Mouse (Mus musculus): ENCODE measurements around the gene Mtx1. TPM values are rescaled to one million over a fixed set of nuclear protein-coding genes. Genes with fewer than 3 reads are reported as not detected.
A peak's percentile ranks its signal among the peaks of the same experiment; 100 is the strongest.

Mtx1 gene
- polyA plus RNA-seq, 2 experiments = 83.2 to 101 TPM

DNA sequence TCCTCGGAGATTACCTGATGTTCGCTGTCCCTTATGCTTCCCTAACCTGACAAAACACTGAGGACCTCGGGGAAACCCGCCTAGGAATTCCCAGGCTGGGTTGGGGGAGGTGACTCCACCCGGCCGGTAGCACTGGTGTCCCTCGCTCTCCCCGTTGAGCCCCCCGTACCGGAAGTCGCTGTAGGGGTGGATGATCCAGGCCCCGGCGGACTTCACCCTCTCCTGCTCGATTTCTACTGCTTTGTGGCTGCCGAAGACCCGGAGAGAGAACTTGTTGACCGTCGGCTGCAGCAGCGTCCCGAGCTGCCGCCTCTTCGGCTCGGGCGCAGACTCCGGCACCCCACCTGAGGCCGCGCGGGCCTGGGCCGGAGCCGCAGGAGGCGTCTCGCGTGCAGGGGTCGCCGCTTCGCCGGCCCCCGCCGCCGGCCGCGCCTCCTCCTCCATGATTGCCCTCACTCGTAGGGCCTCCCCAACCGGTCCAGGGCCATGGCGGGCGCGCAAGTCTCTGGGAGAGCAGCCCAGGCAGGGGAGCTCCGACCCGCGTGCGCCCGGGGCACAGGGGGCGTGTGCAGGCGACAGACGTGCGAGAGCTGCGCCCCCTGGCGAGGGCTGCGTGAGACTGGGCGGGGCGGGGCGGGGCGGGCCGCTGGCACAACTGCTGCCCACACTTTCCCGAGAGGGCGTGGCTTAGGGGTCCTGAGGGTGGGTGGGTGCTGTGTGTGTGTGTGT lies 67.1 kb downstream of the Mtx1 start, which contains the start of gene Hcn3:
Hcn3 (minus strand) TSS at position 581 of the 729 bp plus-strand sequence.
- peaks cover 10 to 16% of the 10 kb centered on the region in 2 experiments; a peak in 3 of 4 replicates for H3K4me1 ChIP-seq (replicated peaks; ENCODE audit: control insufficient read depth in 2 of 2, insufficient read depth in 2 of 2, low read length in 1 of 2)
- H3K9me3 ChIP-seq (ENCODE audit: control insufficient read depth, low read length) = no peaks in the 10 kb centered on the region
- peak within 1 kb of the TSS; percentile 4; the same call in 1 of the 2 replicates for H3K9ac ChIP-seq (replicated peaks)
- TF ChIP-seq CTCF (IDR thresholded peaks at IDR 0.05; ENCODE audit: low read depth) (peak; percentile 68), EP300 (IDR thresholded peaks at IDR 0.05; ENCODE audit: low read depth) (no peak)
- H3K36me3 ChIP-seq (replicated peaks; ENCODE audit: control insufficient read depth, insufficient read depth, low read depth) = no peaks in the 10 kb centered on the region
- H3K4me2 ChIP-seq (ENCODE audit: low read depth) = peak within 1 kb of the TSS; percentile 88
- no peak within 1 kb of the TSS for H3K27ac ChIP-seq
- peak within 1 kb of the TSS; percentile 51 to 60 for H3K4me3 ChIP-seq (ENCODE audit: insufficient read depth in 1 of 2, low read depth in 2 of 2, low read length in 2 of 2)
- under 1% methylated on average over 62 of the region's 66 CpGs for WGBS (ENCODE audit: insufficient replicate concordance)
- ATAC-seq (ENCODE audit: insufficient read depth) = peak; percentile 21; the same call in 1 of the 2 replicates
- peaks cover 9% of the 10 kb centered on the region for H3K27me3 ChIP-seq (ENCODE audit: control insufficient read depth, insufficient read depth, low read length)
- peak; percentile 59 to 61 (median 60) for DNase-seq (ENCODE audit: low read depth in 3 of 3, low spot score in 3 of 3)

GRCm38 (mm10) chr3:89159211-89159610 lies 67.7 kb downstream of the Mtx1 start:
- no peaks in the 10 kb centered on the region for H3K36me3 ChIP-seq (replicated peaks; ENCODE audit: control insufficient read depth, insufficient read depth, low read depth)
- peak overlapping the region; percentile 88 for H3K4me2 ChIP-seq (ENCODE audit: low read depth)
- H3K9ac ChIP-seq (replicated peaks) = no peak overlapping the region
- H3K27me3 ChIP-seq (ENCODE audit: control insufficient read depth, insufficient read depth, low read length) = peaks cover 9% of the 10 kb centered on the region
- 0% methylated on average over 13 of the region's 13 CpGs for WGBS (ENCODE audit: insufficient replicate concordance)
- peak overlapping the region; percentile 51 to 60; a peak in 3 of 4 replicates for H3K4me3 ChIP-seq (ENCODE audit: insufficient read depth in 1 of 2, low read depth in 2 of 2, low read length in 2 of 2)
- H3K4me1 ChIP-seq (replicated peaks; ENCODE audit: control insufficient read depth in 2 of 2, insufficient read depth in 2 of 2, low read length in 1 of 2) = peaks cover 9 to 15% of the 10 kb centered on the region in 2 experiments; a peak in 3 of 4 replicates
- TF ChIP-seq EP300 (IDR thresholded peaks at IDR 0.05; ENCODE audit: low read depth) (no peak), CTCF (IDR thresholded peaks at IDR 0.05; ENCODE audit: low read depth) (no peak)
- no peak for ATAC-seq (ENCODE audit: insufficient read depth)
- no peaks in the 10 kb centered on the region for H3K9me3 ChIP-seq (ENCODE audit: control insufficient read depth, low read length)
- DNase-seq (ENCODE audit: low read depth in 3 of 3, low spot score in 3 of 3) = no peak
- no peak overlapping the region for H3K27ac ChIP-seq

MicroRNA genes within 50 kb of the gene (microRNA counts, 519-probe panel; counts per million panel counts)
- microRNA mmu-miR-92b = 69.9 counts per million

Small RNAs within 50 kb of the gene (microRNA-seq; reads per million reads assigned to microRNA genes)
- gene Mir92b = 14.4 reads per million, percentile 25 among the genes with 10 or more reads in this experiment

Other genes with a start within 250 kb of the Mtx1 start
- gene Rusc1, start 133.8 kb downstream of the Mtx1 start, polyA plus RNA-seq (2012; rRNA removed) = 4.1 and 5.2 TPM in 2 replicates
- 2.6 and 3.2 TPM in 2 replicates for gene Rusc1, start 133.8 kb downstream of the Mtx1 start, polyA plus RNA-seq (2014; fragmentation: Nextera tagmentation; extraction: Ambion mirVana)
- 0.02 TPM in 1 of 2 replicates, not detected in the other for gene Gm43738, start 126.0 kb downstream of the Mtx1 start, polyA plus RNA-seq (2012; rRNA removed)
- gene Gm43738, start 126.0 kb downstream of the Mtx1 start, polyA plus RNA-seq (2014; fragmentation: Nextera tagmentation; extraction: Ambion mirVana) = 0.04 TPM in 1 of 2 replicates, not detected in the other
- gene Fdps, start 125.1 kb downstream of the Mtx1 start, polyA plus RNA-seq (2012; rRNA removed) = 126 and 131 TPM in 2 replicates
- gene Fdps, start 125.1 kb downstream of the Mtx1 start, polyA plus RNA-seq (2014; fragmentation: Nextera tagmentation; extraction: Ambion mirVana) = 238 and 251 TPM in 2 replicates
- gene Pklr, start 90.9 kb downstream of the Mtx1 start, polyA plus RNA-seq (2012; rRNA removed) = 132 and 143 TPM in 2 replicates
- 79.8 and 97.5 TPM in 2 replicates for gene Pklr, start 90.9 kb downstream of the Mtx1 start, polyA plus RNA-seq (2014; fragmentation: Nextera tagmentation; extraction: Ambion mirVana)
- 0.23 and 0.31 TPM in 2 replicates for gene Hcn3, start 66.9 kb downstream of the Mtx1 start, polyA plus RNA-seq (2012; rRNA removed)
- gene Hcn3, start 66.9 kb downstream of the Mtx1 start, polyA plus RNA-seq (2014; fragmentation: Nextera tagmentation; extraction: Ambion mirVana) = 0.55 and 0.56 TPM in 2 replicates
- 26.1 and 28.8 TPM in 2 replicates for gene Clk2, start 62.3 kb downstream of the Mtx1 start, polyA plus RNA-seq (2012; rRNA removed)
- 6.7 and 7.2 TPM in 2 replicates for gene Clk2, start 62.3 kb downstream of the Mtx1 start, polyA plus RNA-seq (2014; fragmentation: Nextera tagmentation; extraction: Ambion mirVana)
- gene Scamp3, start 49.6 kb downstream of the Mtx1 start, polyA plus RNA-seq (2012; rRNA removed) = 35.3 and 46.3 TPM in 2 replicates
- 41.0 and 44.2 TPM in 2 replicates for gene Scamp3, start 49.6 kb downstream of the Mtx1 start, polyA plus RNA-seq (2014; fragmentation: Nextera tagmentation; extraction: Ambion mirVana)
- 3.6 and 3.9 TPM in 2 replicates for gene Fam189b, start 43.9 kb downstream of the Mtx1 start, polyA plus RNA-seq (2012; rRNA removed)
- 1.7 and 2.6 TPM in 2 replicates for gene Fam189b, start 43.9 kb downstream of the Mtx1 start, polyA plus RNA-seq (2014; fragmentation: Nextera tagmentation; extraction: Ambion mirVana)
- 16.5 and 19.9 TPM in 2 replicates for gene Gba, start 24.2 kb downstream of the Mtx1 start, polyA plus RNA-seq (2012; rRNA removed)
- 20.7 and 21.2 TPM in 2 replicates for gene Gba, start 24.2 kb downstream of the Mtx1 start, polyA plus RNA-seq (2014; fragmentation: Nextera tagmentation; extraction: Ambion mirVana)
- 0.96 and 1.7 TPM in 2 replicates for gene Thbs3, start 11.9 kb downstream of the Mtx1 start, polyA plus RNA-seq (2012; rRNA removed)
- gene Thbs3, start 11.9 kb downstream of the Mtx1 start, polyA plus RNA-seq (2014; fragmentation: Nextera tagmentation; extraction: Ambion mirVana) = 0.44 and 0.79 TPM in 2 replicates
- gene Muc1, start 2.0 kb upstream of the Mtx1 start, polyA plus RNA-seq (2012; rRNA removed) = 0.02 and 0.18 TPM in 2 replicates
- 0.08 and 0.11 TPM in 2 replicates for gene Muc1, start 2.0 kb upstream of the Mtx1 start, polyA plus RNA-seq (2014; fragmentation: Nextera tagmentation; extraction: Ambion mirVana)
- gene Krtcap2, start 18.9 kb upstream of the Mtx1 start, polyA plus RNA-seq (2012; rRNA removed) = 26.3 and 26.4 TPM in 2 replicates
- 117 and 138 TPM in 2 replicates for gene Krtcap2, start 18.9 kb upstream of the Mtx1 start, polyA plus RNA-seq (2014; fragmentation: Nextera tagmentation; extraction: Ambion mirVana)
- 0.29 and 0.41 TPM in 2 replicates for gene Trim46, start 19.2 kb upstream of the Mtx1 start, polyA plus RNA-seq (2012; rRNA removed)
- 0.05 TPM in 1 of 2 replicates, not detected in the other for gene Trim46, start 19.2 kb upstream of the Mtx1 start, polyA plus RNA-seq (2014; fragmentation: Nextera tagmentation; extraction: Ambion mirVana)
- gene Dpm3, start 32.3 kb upstream of the Mtx1 start, polyA plus RNA-seq (2012; rRNA removed) = 89.7 and 115 TPM in 2 replicates
- gene Dpm3, start 32.3 kb upstream of the Mtx1 start, polyA plus RNA-seq (2014; fragmentation: Nextera tagmentation; extraction: Ambion mirVana) = 64.3 and 65.8 TPM in 2 replicates
- 16.5 and 21.8 TPM in 2 replicates for gene Slc50a1, start 43.5 kb upstream of the Mtx1 start, polyA plus RNA-seq (2012; rRNA removed)
- 17.3 and 18.7 TPM in 2 replicates for gene Slc50a1, start 43.5 kb upstream of the Mtx1 start, polyA plus RNA-seq (2014; fragmentation: Nextera tagmentation; extraction: Ambion mirVana)
- 3.6 and 3.7 TPM in 2 replicates for gene Efna1, start 54.1 kb upstream of the Mtx1 start, polyA plus RNA-seq (2012; rRNA removed)
- 2.9 TPM in 2 replicates for gene Efna1, start 54.1 kb upstream of the Mtx1 start, polyA plus RNA-seq (2014; fragmentation: Nextera tagmentation; extraction: Ambion mirVana)
- gene Efna3, start 95.9 kb upstream of the Mtx1 start, polyA plus RNA-seq (2012; rRNA removed) = 0.06 and 0.13 TPM in 2 replicates
- gene Efna3, start 95.9 kb upstream of the Mtx1 start, polyA plus RNA-seq (2014; fragmentation: Nextera tagmentation; extraction: Ambion mirVana) = 0.05 and 0.08 TPM in 2 replicates
- 0.81 and 0.92 TPM in 2 replicates for gene Efna4, start 110.9 kb upstream of the Mtx1 start, polyA plus RNA-seq (2012; rRNA removed)
- gene Efna4, start 110.9 kb upstream of the Mtx1 start, polyA plus RNA-seq (2014; fragmentation: Nextera tagmentation; extraction: Ambion mirVana) = 0.62 and 0.78 TPM in 2 replicates
- gene Adam15, start 122.9 kb upstream of the Mtx1 start, polyA plus RNA-seq (2012; rRNA removed) = 6.2 TPM in 2 replicates
- gene Adam15, start 122.9 kb upstream of the Mtx1 start, polyA plus RNA-seq (2014; fragmentation: Nextera tagmentation; extraction: Ambion mirVana) = 4.0 and 4.9 TPM in 2 replicates
- 0.02 and 0.03 TPM in 2 replicates for gene Dcst2, start 134.9 kb upstream of the Mtx1 start, polyA plus RNA-seq (2012; rRNA removed)
- 0.04 TPM in 1 of 2 replicates, not detected in the other for gene Dcst2, start 134.9 kb upstream of the Mtx1 start, polyA plus RNA-seq (2014; fragmentation: Nextera tagmentation; extraction: Ambion mirVana)
- 0.03 TPM in 1 of 2 replicates, not detected in the other for gene Dcst1, start 138.2 kb upstream of the Mtx1 start, polyA plus RNA-seq (2012; rRNA removed)
- gene Dcst1, start 138.2 kb upstream of the Mtx1 start, polyA plus RNA-seq (2014; fragmentation: Nextera tagmentation; extraction: Ambion mirVana) = not detected in 2 replicates
- gene Zbtb7b, start 167.7 kb upstream of the Mtx1 start, polyA plus RNA-seq (2012; rRNA removed) = 5.4 and 6.9 TPM in 2 replicates
- 0.95 and 1.2 TPM in 2 replicates for gene Zbtb7b, start 167.7 kb upstream of the Mtx1 start, polyA plus RNA-seq (2014; fragmentation: Nextera tagmentation; extraction: Ambion mirVana)
- 0.75 and 0.76 TPM in 2 replicates for gene Lenep, start 175.7 kb upstream of the Mtx1 start, polyA plus RNA-seq (2012; rRNA removed)
- gene Lenep, start 175.7 kb upstream of the Mtx1 start, polyA plus RNA-seq (2014; fragmentation: Nextera tagmentation; extraction: Ambion mirVana) = not detected in 2 replicates
- 8.7 and 9.2 TPM in 2 replicates for gene Flad1, start 184.8 kb upstream of the Mtx1 start, polyA plus RNA-seq (2012; rRNA removed)
- gene Flad1, start 184.8 kb upstream of the Mtx1 start, polyA plus RNA-seq (2014; fragmentation: Nextera tagmentation; extraction: Ambion mirVana) = 13.0 and 13.2 TPM in 2 replicates
- gene Cks1b, start 191.3 kb upstream of the Mtx1 start, polyA plus RNA-seq (2012; rRNA removed) = 133 and 172 TPM in 2 replicates
- gene Cks1b, start 191.3 kb upstream of the Mtx1 start, polyA plus RNA-seq (2014; fragmentation: Nextera tagmentation; extraction: Ambion mirVana) = 288 and 295 TPM in 2 replicates
- 36.9 and 38.8 TPM in 2 replicates for gene Shc1, start 191.4 kb upstream of the Mtx1 start, polyA plus RNA-seq (2012; rRNA removed)
- 27.5 and 30.6 TPM in 2 replicates for gene Shc1, start 191.4 kb upstream of the Mtx1 start, polyA plus RNA-seq (2014; fragmentation: Nextera tagmentation; extraction: Ambion mirVana)
- gene Pygo2, start 203.1 kb upstream of the Mtx1 start, polyA plus RNA-seq (2012; rRNA removed) = 12.9 and 15.2 TPM in 2 replicates
- 8.4 and 10.7 TPM in 2 replicates for gene Pygo2, start 203.1 kb upstream of the Mtx1 start, polyA plus RNA-seq (2014; fragmentation: Nextera tagmentation; extraction: Ambion mirVana)
- gene Pbxip1, start 209.6 kb upstream of the Mtx1 start, polyA plus RNA-seq (2012; rRNA removed) = 2.2 and 3.1 TPM in 2 replicates
- 2.8 and 3.3 TPM in 2 replicates for gene Pbxip1, start 209.6 kb upstream of the Mtx1 start, polyA plus RNA-seq (2014; fragmentation: Nextera tagmentation; extraction: Ambion mirVana)
- gene Pmvk, start 227.5 kb upstream of the Mtx1 start, polyA plus RNA-seq (2012; rRNA removed) = 23.4 and 32.2 TPM in 2 replicates
- 32.1 and 36.5 TPM in 2 replicates for gene Pmvk, start 227.5 kb upstream of the Mtx1 start, polyA plus RNA-seq (2014; fragmentation: Nextera tagmentation; extraction: Ambion mirVana)